Mouse (Mus musculus) lung, embryonic 14.5 days (tissue): ENCODE measurements around the gene Stat5b. TPM values are rescaled to one million over a fixed set of nuclear protein-coding genes. Genes with fewer than 3 reads are reported as not detected.
A peak's percentile ranks its signal among the peaks of the same experiment; 100 is the strongest.

Experiments used
- ATAC-seq: fragments of 200-750 bp; cut with Nextera tagmentation; 2 replicates; pipeline ENCODE4 v1.8.0; 2017; ENCODE audit warnings: mild to moderate bottlenecking, moderate TSS enrichment, moderate library complexity; ENCODE audit not compliant: insufficient read depth
- DNase-seq: peaks from one replicate; pipeline ENCODE4 v3.0.0-alpha.2; 2015
- H3K27ac ChIP-seq: fragments of 300-500 bp; sonication (generic); 2 replicates; pipeline ENCODE4 v1.5.1; 2014; ENCODE audit warnings: low read depth, mild to moderate bottlenecking, moderate library complexity
- H3K27me3 ChIP-seq: fragments of 300-500 bp; sonication (generic); 2 replicates; pipeline ENCODE4 v1.6.1; 2014; ENCODE audit warnings: low read length, control low read depth; ENCODE audit not compliant: insufficient read depth
- H3K36me3 ChIP-seq: fragments of 300-500 bp; sonication (generic); 2 replicates; pipeline ENCODE4 v1.6.1; 2014; ENCODE audit warnings: control low read depth; ENCODE audit not compliant: insufficient read depth
- H3K4me1 ChIP-seq: fragments of 300-500 bp; sonication (generic); 2 replicates; pipeline ENCODE4 v1.6.1; 2014; ENCODE audit warnings: antibody characterized with exemption, control low read depth; ENCODE audit not compliant: insufficient read depth
- H3K4me2 ChIP-seq: fragments of 300-500 bp; sonication (generic); 2 replicates; pipeline ENCODE4 v1.6.1; 2014; ENCODE audit warnings: mild to moderate bottlenecking
- H3K4me3 ChIP-seq: fragments of 300-500 bp; sonication (generic); 2 replicates; pipeline ENCODE4 v1.5.1; 2014; ENCODE audit warnings: low read depth, low read length
- H3K9ac ChIP-seq: fragments of 300-500 bp; sonication (generic); 2 replicates; pipeline ENCODE4 v1.6.1; 2014
- H3K9me3 ChIP-seq: fragments of 300-500 bp; sonication (generic); 2 replicates; pipeline ENCODE4 v1.6.1; 2016; ENCODE audit warnings: low read depth, low read length, control low read depth
- CTCF ChIP-seq: IDR thresholded peaks from 2 replicates; pipeline ENCODE4 v1.5.1; 2016; ENCODE audit warnings: antibody characterized with exemption, low read depth
- WGBS: fragments of 180-500 bp; shearing (Covaris S2); extraction: QIAGEN DNeasy Blood & Tissue Kit; methylation state at CpG from one replicate; pipeline ENCODE4 v1.1.7; 2014; 5-methylcytosine and 5-hydroxymethylcytosine counted together
- polyA plus RNA-seq: library from polyadenylated mRNA; unstranded; fragments of >200 nt; fragmentation: Nextera tagmentation; extraction: Ambion mirVana; gene quantifications from 2 replicates; pipeline ENCODE4 v1.2.1, GENCODE M21; 2014

Stat5b gene
- polyA plus RNA-seq, 1 experiment from 2014 or later = 26.6 TPM

GRCm38 (mm10) chr11:100820047-100820446 is 30.5 kb downstream of the Stat5b start:
- TF ChIP-seq CTCF = no peak
- Histone ChIP-seq H3K9ac (no peak overlapping the region), H3K4me3 (no peak overlapping the region), H3K9me3 (no peaks in the 10 kb centered on the region), H3K27me3 (no peaks in the 10 kb centered on the region), H3K27ac (no peak overlapping the region), H3K4me2 (no peak overlapping the region), H3K36me3 (no peaks in the 10 kb centered on the region), H3K4me1 (peaks cover 12% of the 10 kb centered on the region)
- DNase-seq (no peak), ATAC-seq (no peak)
- 85% methylated on average over 8 of the region's 8 CpGs for WGBS

DNA sequence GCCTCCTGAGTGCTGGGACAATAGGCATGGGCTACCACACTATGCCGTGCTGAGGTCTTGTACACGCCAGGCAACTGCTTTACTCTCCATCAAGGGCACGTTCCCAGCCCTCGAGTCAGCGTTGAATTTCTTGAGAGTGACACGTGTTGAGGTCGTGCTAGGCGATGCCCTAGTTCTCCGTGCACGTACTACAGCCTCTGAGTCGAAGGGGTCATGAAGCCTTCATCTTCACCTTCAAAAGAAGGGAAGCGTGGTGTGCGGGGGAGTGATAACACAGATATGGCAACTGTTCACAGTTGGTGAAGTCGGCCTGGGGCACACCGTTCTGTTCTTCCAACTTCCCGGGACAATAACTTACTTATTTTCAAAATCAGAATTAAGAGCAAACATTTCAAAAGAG is 30.9 kb downstream of the Stat5b start:
- no peak overlapping the region for H3K4me3 ChIP-seq
- no peaks in the 10 kb centered on the region for H3K9me3 ChIP-seq
- H3K4me1 ChIP-seq = peaks cover 12% of the 10 kb centered on the region
- no peak for ATAC-seq
- H3K36me3 ChIP-seq = no peaks in the 10 kb centered on the region
- DNase-seq = no peak
- H3K4me2 ChIP-seq = no peak overlapping the region
- no peak for TF ChIP-seq CTCF
- H3K27me3 ChIP-seq = no peaks in the 10 kb centered on the region
- no peak overlapping the region for H3K27ac ChIP-seq
- no peak overlapping the region for H3K9ac ChIP-seq
- 66% methylated on average over 16 of the region's 16 CpGs for WGBS

DNA sequence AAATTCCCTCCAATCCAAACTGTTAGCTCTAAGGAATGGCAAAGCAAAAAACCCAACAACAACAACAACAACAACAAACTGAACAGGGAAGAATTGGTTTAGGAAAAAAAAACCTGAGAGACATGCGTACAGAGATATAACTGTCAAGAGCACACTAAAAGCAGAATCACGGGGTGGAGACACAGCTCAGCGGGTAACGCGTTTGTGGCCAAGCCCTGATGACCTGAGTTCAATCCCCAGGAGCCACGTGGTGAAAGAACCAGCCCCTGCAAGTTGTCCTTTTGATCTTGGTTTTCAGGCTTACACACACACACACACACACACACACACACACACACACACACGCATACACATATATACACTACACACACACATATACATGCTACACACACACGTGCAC is 31.5 kb downstream of the Stat5b start:
- ATAC-seq (no peak), DNase-seq (no peak)
- Histone ChIP-seq H3K4me2 (no peak overlapping the region), H3K27me3 (no peaks in the 10 kb centered on the region), H3K4me3 (no peak overlapping the region), H3K36me3 (no peaks in the 10 kb centered on the region), H3K4me1 (peaks cover 12% of the 10 kb centered on the region), H3K9me3 (no peaks in the 10 kb centered on the region), H3K9ac (no peak overlapping the region), H3K27ac (no peak overlapping the region)
- TF ChIP-seq CTCF = no peak
- whole genome bisulfite sequencing = 84% methylated on average over 8 of the region's 8 CpGs

- Histone ChIP-seq H3K27ac (no peak overlapping the region), H3K27me3 (no peaks in the 10 kb centered on the region), H3K4me1 (peaks cover 12% of the 10 kb centered on the region), H3K9ac (no peak overlapping the region), H3K4me3 (no peak overlapping the region), H3K4me2 (no peak overlapping the region), H3K9me3 (no peaks in the 10 kb centered on the region), H3K36me3 (no peaks in the 10 kb centered on the region)
- DNase-seq = no peak
- no peak for TF ChIP-seq CTCF
- 84% methylated on average over 15 of the region's 15 CpGs for WGBS
- ATAC-seq = no peak
Observed at GRCm38 (mm10) chr11:100818359-100819012, 32.0 kb downstream of the Stat5b start.

GRCm38 (mm10) chr11:100817311-100817710 is 33.2 kb downstream of the Stat5b start:
- no peak overlapping the region for H3K4me3 ChIP-seq
- TF ChIP-seq CTCF = no peak
- H3K9ac ChIP-seq = no peak overlapping the region
- ATAC-seq (no peak), DNase-seq (no peak)
- H3K36me3 ChIP-seq = no peaks in the 10 kb centered on the region
- WGBS = 51% methylated on average over 9 of the region's 9 CpGs
- H3K4me1 ChIP-seq = peaks cover 12% of the 10 kb centered on the region
- H3K9me3 ChIP-seq = no peaks in the 10 kb centered on the region
- H3K27ac ChIP-seq = no peak overlapping the region
- H3K27me3 ChIP-seq = no peaks in the 10 kb centered on the region
- H3K4me2 ChIP-seq = no peak overlapping the region

GRCm38 (mm10) chr11:100816801-100817200 is 33.7 kb downstream of the Stat5b start:
- ATAC-seq = 0 out of 2 replicates have a peak, but pooled peaks have one; percentile 28
- no peak overlapping the region for H3K4me3 ChIP-seq
- H3K27ac ChIP-seq = no peak overlapping the region
- peaks cover 12% of the 10 kb centered on the region for H3K4me1 ChIP-seq
- H3K27me3 ChIP-seq = no peaks in the 10 kb centered on the region
- TF ChIP-seq CTCF = no peak
- H3K36me3 ChIP-seq = no peaks in the 10 kb centered on the region
- 27% methylated on average over 4 of the region's 4 CpGs for WGBS
- H3K4me2 ChIP-seq = no peak overlapping the region
- no peak overlapping the region for H3K9ac ChIP-seq
- no peaks in the 10 kb centered on the region for H3K9me3 ChIP-seq
- peak; percentile 71 for DNase-seq

- H3K9ac ChIP-seq = no peak overlapping the region
- H3K27me3 ChIP-seq = no peaks in the 10 kb centered on the region
- no peak overlapping the region for H3K4me2 ChIP-seq
- WGBS = 58% methylated on average over 3 of the region's 3 CpGs
- DNase-seq (no peak), ATAC-seq (no peak)
- peaks cover 12% of the 10 kb centered on the region for H3K4me1 ChIP-seq
- TF ChIP-seq CTCF = no peak
- H3K27ac ChIP-seq = no peak overlapping the region
- H3K4me3 ChIP-seq = no peak overlapping the region
- H3K36me3 ChIP-seq = no peaks in the 10 kb centered on the region
- H3K9me3 ChIP-seq = no peaks in the 10 kb centered on the region
Observed at GRCm38 (mm10) chr11:100816342-100816741, 34.2 kb downstream of the Stat5b start.
